Mouse (Mus musculus): ENCODE results near the gene Bcl2. TPM values are rescaled to one million over a fixed set of nuclear protein-coding genes. Genes with fewer than 3 reads are reported as not detected.

Gene Bcl2
- polyA plus RNA-seq, 1 experiment from 2014 or later, result 10.4 TPM

DNA sequence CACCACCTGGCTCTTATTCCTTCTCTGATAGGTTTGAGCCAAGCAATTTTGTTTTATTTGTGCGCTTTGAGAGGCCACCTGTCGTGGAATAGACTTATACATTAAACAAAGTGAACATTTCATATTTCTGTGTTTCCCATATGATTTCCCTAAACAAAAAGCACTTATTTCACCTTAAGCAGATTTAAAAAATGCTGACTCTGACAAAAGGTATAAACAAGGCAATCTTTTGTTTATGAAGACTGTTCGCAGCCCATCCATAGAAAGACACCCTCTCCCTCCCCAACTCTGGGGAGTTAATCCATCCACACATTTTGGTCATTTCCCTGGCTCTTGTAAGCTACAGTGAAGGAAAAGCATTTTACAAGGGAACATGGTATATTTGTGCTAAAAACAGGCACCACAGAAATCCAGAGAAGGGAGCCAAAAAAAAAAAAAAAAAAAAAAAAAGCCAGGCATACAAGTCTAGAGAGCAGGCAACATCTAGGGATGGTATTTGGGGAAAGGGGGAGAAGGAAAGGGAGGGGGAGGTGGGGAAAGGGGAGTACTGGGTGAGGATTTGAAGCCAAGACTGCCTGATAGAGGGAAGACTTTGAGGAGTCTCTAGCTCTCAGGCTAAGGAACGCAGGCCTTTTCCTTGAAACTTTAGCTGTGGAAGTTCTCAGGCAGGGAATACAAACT lies 105.8 kb downstream of the Bcl2 start:
- whole genome bisulfite sequencing, result 86% methylated on average over 4 of the region's 4 CpGs
- no peak for ATAC-seq (replicated peaks; ENCODE audit: extremely low read depth, insufficient read depth, low FRiP score)

GRCm38 (mm10) chr1:106606951-106607350 lies 107.1 kb downstream of the Bcl2 start:
- WGBS, result 84% methylated on average over 5 of the region's 5 CpGs
- peak; percentile 15; the same call in 1 of the 2 replicates for ATAC-seq (replicated peaks; ENCODE audit: extremely low read depth, insufficient read depth, low FRiP score)
- H3K9ac ChIP-seq (ENCODE audit: low read length), result no peak overlapping the region
- H3K9me3 ChIP-seq (replicated peaks; ENCODE audit: control insufficient read depth, low read length), result no peaks in the 10 kb centered on the region
- H3K4me1 ChIP-seq (ENCODE audit: control insufficient read depth, insufficient read depth, low read length), result peaks cover 21% of the 10 kb centered on the region
- H3K27me3 ChIP-seq (ENCODE audit: control insufficient read depth, insufficient read depth, low read length), result no peaks in the 10 kb centered on the region
- H3K4me2 ChIP-seq (ENCODE audit: low read depth, low read length), result no peak overlapping the region
- H3K36me3 ChIP-seq (ENCODE audit: control insufficient read depth, insufficient read depth), result no peaks in the 10 kb centered on the region
- H3K27ac ChIP-seq (ENCODE audit: low read length), result no peak overlapping the region
- H3K4me3 ChIP-seq (ENCODE audit: low read length), result no peak overlapping the region

More for the DNA sequence above, 105.8 kb downstream of the Bcl2 start:
- no peak overlapping the region for H3K9ac ChIP-seq (ENCODE audit: low read length)
- H3K27ac ChIP-seq (ENCODE audit: low read length), result no peak overlapping the region
- H3K4me3 ChIP-seq (ENCODE audit: low read length), result no peak overlapping the region
- H3K9me3 ChIP-seq (replicated peaks; ENCODE audit: control insufficient read depth, low read length), result no peaks in the 10 kb centered on the region
- no peaks in the 10 kb centered on the region for H3K36me3 ChIP-seq (ENCODE audit: control insufficient read depth, insufficient read depth)
- no peaks in the 10 kb centered on the region for H3K27me3 ChIP-seq (ENCODE audit: control insufficient read depth, insufficient read depth, low read length)
- peaks cover 16% of the 10 kb centered on the region for H3K4me1 ChIP-seq (ENCODE audit: control insufficient read depth, insufficient read depth, low read length)
- H3K4me2 ChIP-seq (ENCODE audit: low read depth, low read length), result no peak overlapping the region

- no peak overlapping the region for H3K4me3 ChIP-seq (ENCODE audit: low read length)
- no peaks in the 10 kb centered on the region for H3K36me3 ChIP-seq (ENCODE audit: control insufficient read depth, insufficient read depth)
- WGBS, result 28% methylated on average over 4 of the region's 4 CpGs
- no peak overlapping the region; the same call in 1 of the 2 replicates for H3K9ac ChIP-seq (ENCODE audit: low read length)
- peak overlapping the region; percentile 59 for H3K27ac ChIP-seq (ENCODE audit: low read length)
- H3K4me1 ChIP-seq (ENCODE audit: control insufficient read depth, insufficient read depth, low read length), result peaks cover 18% of the 10 kb centered on the region
- no peaks in the 10 kb centered on the region for H3K27me3 ChIP-seq (ENCODE audit: control insufficient read depth, insufficient read depth, low read length)
- ATAC-seq (replicated peaks; ENCODE audit: extremely low read depth, insufficient read depth, low FRiP score), result peak; percentile 34; the same call in 1 of the 2 replicates
- peak overlapping the region; percentile 26 for H3K4me2 ChIP-seq (ENCODE audit: low read depth, low read length)
- no peaks in the 10 kb centered on the region for H3K9me3 ChIP-seq (replicated peaks; ENCODE audit: control insufficient read depth, low read length)
These were observed 110.7 kb downstream of the Bcl2 start for GRCm38 (mm10) chr1:106603406-106603805.

- ATAC-seq (replicated peaks; ENCODE audit: extremely low read depth, insufficient read depth, low FRiP score), result peak; percentile 43; the same call in 1 of the 2 replicates
- H3K27ac ChIP-seq (ENCODE audit: low read length), result peak overlapping the region; percentile 59
- H3K9ac ChIP-seq (ENCODE audit: low read length), result no peak overlapping the region; the same call in 1 of the 2 replicates
- WGBS, result 12% methylated on average over 6 of the region's 6 CpGs
- no peak overlapping the region for H3K4me3 ChIP-seq (ENCODE audit: low read length)
- peak overlapping the region; percentile 26 for H3K4me2 ChIP-seq (ENCODE audit: low read depth, low read length)
- H3K9me3 ChIP-seq (replicated peaks; ENCODE audit: control insufficient read depth, low read length), result no peaks in the 10 kb centered on the region
- peaks cover 18% of the 10 kb centered on the region for H3K4me1 ChIP-seq (ENCODE audit: control insufficient read depth, insufficient read depth, low read length)
- H3K27me3 ChIP-seq (ENCODE audit: control insufficient read depth, insufficient read depth, low read length), result no peaks in the 10 kb centered on the region
- H3K36me3 ChIP-seq (ENCODE audit: control insufficient read depth, insufficient read depth), result no peaks in the 10 kb centered on the region
These were observed 111.1 kb downstream of the Bcl2 start for GRCm38 (mm10) chr1:106602941-106603340.

DNA sequence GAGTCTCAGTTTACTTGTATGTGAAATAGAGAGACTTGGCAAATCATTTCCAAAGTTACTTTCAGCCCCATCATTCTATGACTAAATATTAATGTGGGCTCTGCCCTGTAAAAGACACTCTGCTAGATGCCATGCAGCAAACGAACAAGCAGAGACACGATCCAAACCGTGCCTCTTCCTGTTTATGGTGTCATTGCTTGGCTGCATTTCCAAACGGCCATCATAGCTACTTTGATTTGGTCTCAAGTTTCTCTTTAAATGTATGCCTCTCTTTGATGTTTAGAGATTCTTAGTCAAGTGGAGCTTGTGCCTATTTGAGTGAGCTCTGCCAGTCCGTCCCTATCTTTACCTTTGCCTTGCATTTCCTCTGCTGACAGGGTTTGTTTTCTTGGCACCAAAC lies 111.5 kb downstream of the Bcl2 start:
- WGBS, result 28% methylated on average over 5 of the region's 5 CpGs
- Histone ChIP-seq H3K4me3 (ENCODE audit: low read length) (no peak overlapping the region), H3K27ac (ENCODE audit: low read length) (peak overlapping the region; percentile 59), H3K27me3 (ENCODE audit: control insufficient read depth, insufficient read depth, low read length) (no peaks in the 10 kb centered on the region), H3K4me1 (ENCODE audit: control insufficient read depth, insufficient read depth, low read length) (peaks cover 18% of the 10 kb centered on the region), H3K36me3 (ENCODE audit: control insufficient read depth, insufficient read depth) (no peaks in the 10 kb centered on the region), H3K9me3 (replicated peaks; ENCODE audit: control insufficient read depth, low read length) (no peaks in the 10 kb centered on the region), H3K9ac (ENCODE audit: low read length) (no peak overlapping the region; the same call in 1 of the 2 replicates), H3K4me2 (ENCODE audit: low read depth, low read length) (peak overlapping the region; percentile 26)
- no peak for ATAC-seq (replicated peaks; ENCODE audit: extremely low read depth, insufficient read depth, low FRiP score)

DNA sequence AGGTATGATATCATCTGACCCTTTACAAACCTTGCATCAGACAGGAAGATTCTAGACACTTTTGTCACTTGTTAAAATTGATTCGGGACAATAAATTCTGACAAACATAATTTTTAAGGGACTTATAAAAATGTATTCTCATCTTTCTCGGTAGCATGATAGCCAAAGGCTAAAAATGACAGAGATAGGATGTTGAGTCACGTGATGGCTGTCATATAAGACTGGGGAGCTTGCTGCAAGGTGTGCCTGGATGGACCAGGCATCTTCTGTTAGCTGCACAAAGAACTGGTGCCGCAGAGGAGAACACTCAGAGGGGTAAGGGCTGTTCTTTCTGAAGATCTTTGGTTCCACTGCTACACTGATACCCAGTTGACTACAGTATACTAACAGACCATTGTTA lies 112.8 kb downstream of the Bcl2 start:
- ATAC-seq (replicated peaks; ENCODE audit: extremely low read depth, insufficient read depth, low FRiP score), result no peak
- H3K4me3 ChIP-seq (ENCODE audit: low read length), result no peak overlapping the region
- no peaks in the 10 kb centered on the region for H3K36me3 ChIP-seq (ENCODE audit: control insufficient read depth, insufficient read depth)
- no peak overlapping the region for H3K4me2 ChIP-seq (ENCODE audit: low read depth, low read length)
- H3K4me1 ChIP-seq (ENCODE audit: control insufficient read depth, insufficient read depth, low read length), result peaks cover 18% of the 10 kb centered on the region
- no peaks in the 10 kb centered on the region for H3K27me3 ChIP-seq (ENCODE audit: control insufficient read depth, insufficient read depth, low read length)
- H3K9ac ChIP-seq (ENCODE audit: low read length), result no peak overlapping the region
- H3K9me3 ChIP-seq (replicated peaks; ENCODE audit: control insufficient read depth, low read length), result no peaks in the 10 kb centered on the region
- H3K27ac ChIP-seq (ENCODE audit: low read length), result no peak overlapping the region
- 85% methylated on average over 4 of the region's 4 CpGs for WGBS

- 67% methylated on average over 5 of the region's 5 CpGs for WGBS
- Histone ChIP-seq H3K4me1 (ENCODE audit: control insufficient read depth, insufficient read depth, low read length) (peaks cover 18% of the 10 kb centered on the region), H3K9me3 (replicated peaks; ENCODE audit: control insufficient read depth, low read length) (no peaks in the 10 kb centered on the region), H3K27ac (ENCODE audit: low read length) (no peak overlapping the region), H3K36me3 (ENCODE audit: control insufficient read depth, insufficient read depth) (no peaks in the 10 kb centered on the region), H3K4me2 (ENCODE audit: low read depth, low read length) (no peak overlapping the region), H3K27me3 (ENCODE audit: control insufficient read depth, insufficient read depth, low read length) (no peaks in the 10 kb centered on the region), H3K4me3 (ENCODE audit: low read length) (no peak overlapping the region), H3K9ac (ENCODE audit: low read length) (no peak overlapping the region)
- no peak for ATAC-seq (replicated peaks; ENCODE audit: extremely low read depth, insufficient read depth, low FRiP score)
These were observed 113.2 kb downstream of the Bcl2 start for GRCm38 (mm10) chr1:106600841-106601240.

GRCm38 (mm10) chr1:106598292-106598583 lies 115.8 kb downstream of the Bcl2 start:
- peaks cover 12% of the 10 kb centered on the region for H3K4me1 ChIP-seq (ENCODE audit: control insufficient read depth, insufficient read depth, low read length)
- H3K36me3 ChIP-seq (ENCODE audit: control insufficient read depth, insufficient read depth), result no peaks in the 10 kb centered on the region
- H3K27me3 ChIP-seq (ENCODE audit: control insufficient read depth, insufficient read depth, low read length), result no peaks in the 10 kb centered on the region
- WGBS, result 83% methylated on average over 2 of the region's 2 CpGs
- H3K27ac ChIP-seq (ENCODE audit: low read length), result no peak overlapping the region
- no peak overlapping the region for H3K9ac ChIP-seq (ENCODE audit: low read length)
- no peak overlapping the region for H3K4me3 ChIP-seq (ENCODE audit: low read length)
- ATAC-seq (replicated peaks; ENCODE audit: extremely low read depth, insufficient read depth, low FRiP score), result no peak
- no peak overlapping the region for H3K4me2 ChIP-seq (ENCODE audit: low read depth, low read length)
- no peaks in the 10 kb centered on the region for H3K9me3 ChIP-seq (replicated peaks; ENCODE audit: control insufficient read depth, low read length)

DNA sequence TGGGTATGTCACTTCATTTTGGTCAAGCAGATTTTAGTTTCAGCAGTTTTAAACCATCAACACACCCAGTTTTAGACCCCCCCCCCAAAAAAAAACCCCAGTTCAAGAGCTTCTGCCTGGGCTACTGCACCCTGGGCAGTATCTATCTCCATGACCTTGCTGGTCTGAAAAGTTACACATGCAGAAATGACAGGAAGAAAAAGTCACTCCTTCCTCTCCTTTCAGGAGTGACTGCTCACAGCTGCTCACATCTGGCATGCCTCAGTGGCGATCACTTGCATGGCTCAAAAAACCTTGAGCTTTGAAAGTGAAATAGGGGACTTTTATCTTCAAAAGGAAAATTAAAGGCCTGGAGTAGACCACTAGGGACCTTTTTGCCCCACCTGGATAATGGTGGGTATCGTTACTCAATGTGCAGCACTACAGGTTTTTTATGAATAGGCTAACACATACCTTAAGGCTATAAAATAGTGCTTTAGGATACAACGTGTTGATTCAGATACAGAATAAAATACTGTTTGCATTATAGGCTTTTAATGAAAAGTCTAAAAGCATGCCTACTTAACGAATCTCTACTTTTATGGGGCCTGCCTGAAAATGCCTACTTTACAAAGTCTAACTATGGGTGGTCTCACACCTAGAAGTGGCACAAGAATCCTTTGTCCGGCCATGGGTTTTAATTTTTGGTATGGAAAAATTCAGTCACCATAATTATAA lies 116.3 kb downstream of the Bcl2 start:
- Histone ChIP-seq H3K27ac (ENCODE audit: low read length) (no peak overlapping the region), H3K27me3 (ENCODE audit: control insufficient read depth, insufficient read depth, low read length) (no peaks in the 10 kb centered on the region), H3K4me2 (ENCODE audit: low read depth, low read length) (no peak overlapping the region), H3K4me1 (ENCODE audit: control insufficient read depth, insufficient read depth, low read length) (peaks cover 7% of the 10 kb centered on the region), H3K36me3 (ENCODE audit: control insufficient read depth, insufficient read depth) (no peaks in the 10 kb centered on the region), H3K9me3 (replicated peaks; ENCODE audit: control insufficient read depth, low read length) (no peaks in the 10 kb centered on the region), H3K9ac (ENCODE audit: low read length) (no peak overlapping the region), H3K4me3 (ENCODE audit: low read length) (no peak overlapping the region)
- 80% methylated on average over 5 of the region's 5 CpGs for WGBS
- no peak for ATAC-seq (replicated peaks; ENCODE audit: extremely low read depth, insufficient read depth, low FRiP score)
